Mouse (Mus musculus) A20 (cell line): Measurements from ENCODE around the gene Spen.
"Not testable (repeated sequence)": the region's sequence is repeated elsewhere in the genome, so short reads cannot be mapped to it uniquely, and the experiment has no call there.

ENCODE experiments used
- DNase-seq: peaks from one replicate; pipeline ENCODE4 v3.0.0-alpha.2; 2011; ENCODE audit warnings: low read depth, low spot score

Gene Spen

DNA sequence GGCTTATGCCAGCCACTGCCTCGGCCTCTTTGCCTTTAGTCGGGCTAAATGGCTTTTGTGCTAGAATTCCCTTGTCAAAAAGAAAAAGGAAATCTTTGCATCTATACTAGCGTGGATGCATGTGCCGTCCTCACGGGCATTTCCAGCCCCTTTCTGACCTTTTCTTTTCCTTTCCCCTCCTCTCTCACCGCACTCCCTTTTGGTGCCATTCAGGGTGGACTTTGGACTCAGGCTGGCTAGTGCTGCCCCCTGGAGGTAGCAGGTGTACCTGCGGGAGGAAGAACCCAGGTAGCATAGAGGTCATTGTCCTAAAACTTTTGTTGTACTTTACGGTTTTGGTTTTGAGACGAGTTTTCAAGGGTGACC is 21.5 kb upstream of the Spen start:
- peak; percentile 85 for DNase-seq

DNA sequence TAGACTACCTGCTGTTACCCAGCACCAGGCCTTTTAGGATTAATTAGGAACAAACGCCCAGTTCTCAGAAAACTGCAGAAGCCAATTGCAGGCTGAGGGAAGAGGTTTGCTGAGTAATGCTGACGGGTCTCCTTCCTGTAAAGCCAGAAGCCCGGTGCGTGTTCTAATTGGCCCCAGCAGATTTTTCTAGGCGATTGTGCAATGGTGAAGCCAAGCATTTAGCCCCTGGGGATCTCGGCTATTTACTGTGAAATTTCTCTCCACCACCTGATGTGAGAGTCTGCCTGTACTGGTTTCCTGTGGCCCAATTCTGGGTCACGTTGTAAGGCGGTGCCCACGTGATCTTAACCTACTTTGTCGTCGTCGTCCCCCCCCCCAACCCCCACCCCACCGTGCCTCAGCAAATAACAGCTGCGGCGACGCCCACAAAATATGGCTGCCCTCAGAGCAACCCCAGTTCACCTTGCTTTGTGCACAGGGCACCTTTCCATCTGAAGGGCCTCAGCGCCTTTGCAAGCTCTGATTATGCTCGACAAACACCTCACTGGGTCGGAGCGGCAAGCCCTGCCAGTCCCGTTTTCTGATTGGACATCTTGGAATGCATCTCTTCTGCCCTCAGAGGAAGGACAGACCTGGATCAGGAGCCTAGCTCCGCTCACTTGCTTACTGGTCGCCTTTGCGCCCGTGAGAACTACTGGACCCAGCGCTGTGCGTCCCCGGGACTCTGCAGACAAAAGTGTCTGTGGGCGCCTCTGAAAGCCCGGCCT is 20.9 kb upstream of the Spen start:
- DNase-seq, result peak; percentile 90

DNA sequence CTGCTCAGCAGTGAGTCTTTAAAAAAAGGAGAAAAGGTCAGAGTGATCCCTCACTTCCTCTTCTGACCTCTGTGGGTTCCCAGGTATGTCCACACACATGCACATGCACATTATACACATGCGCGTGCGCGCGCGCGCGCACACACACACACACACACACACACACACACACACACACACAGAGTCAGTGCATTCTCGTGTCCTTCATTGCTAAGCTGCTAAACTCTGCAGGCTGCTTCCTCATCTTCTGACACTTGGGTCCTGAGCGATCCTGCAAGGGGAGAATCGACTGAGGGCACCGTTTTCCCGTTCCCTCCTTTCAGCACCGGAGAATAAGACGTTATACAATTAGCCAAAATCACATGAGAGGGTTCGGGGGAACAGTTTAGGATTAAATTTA is 20.3 kb upstream of the Spen start:
- DNase-seq, result peak; percentile 83

DNA sequence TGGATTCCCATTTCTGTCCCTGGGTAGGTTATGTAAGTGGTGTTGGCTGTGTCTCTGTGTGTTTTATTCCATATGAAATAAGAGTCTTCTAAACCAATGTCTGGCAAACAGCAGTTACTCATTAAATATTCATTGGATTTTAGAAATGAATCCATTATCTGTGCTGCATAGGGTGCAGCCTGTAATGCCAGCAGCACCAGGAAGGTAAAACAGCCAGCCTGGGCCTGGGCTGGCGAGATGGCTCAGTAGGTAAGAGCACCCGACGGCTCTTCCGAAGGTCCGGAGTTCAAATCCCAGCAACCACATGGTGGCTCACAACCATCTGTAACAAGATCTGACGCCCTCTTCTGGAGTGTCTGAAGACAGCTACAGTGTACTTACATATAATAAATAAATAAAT is 17.8 kb upstream of the Spen start:
- DNase-seq, result not testable (repeated sequence)

DNA sequence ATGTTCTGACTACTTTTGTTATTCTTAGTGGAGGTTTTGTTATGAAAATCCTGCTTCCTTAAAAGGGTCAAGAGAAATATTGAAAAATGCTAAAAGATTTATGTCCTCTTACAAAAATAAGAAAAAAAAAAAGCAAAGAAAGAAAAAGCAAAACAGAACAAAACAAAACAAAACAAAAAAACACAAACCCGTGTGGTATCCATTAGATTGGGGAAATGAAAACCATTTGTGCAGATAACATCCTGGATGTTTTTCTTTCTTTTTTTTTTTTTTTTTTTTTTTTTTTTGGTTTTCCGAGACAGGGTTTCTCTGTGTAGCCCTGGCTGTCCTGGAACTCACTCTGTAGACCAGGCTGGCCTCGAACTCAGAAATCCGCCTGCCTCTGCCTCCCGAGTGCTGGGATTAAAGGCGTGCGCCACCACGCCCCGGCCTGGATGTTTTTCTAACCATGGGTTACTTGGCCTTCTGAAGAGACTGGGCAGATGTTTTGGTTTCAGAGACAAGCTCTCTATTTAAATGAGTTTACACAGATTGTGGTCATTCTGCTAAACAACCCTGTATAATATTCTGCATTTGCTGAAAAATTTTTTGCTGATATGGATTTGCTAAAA is 16.0 kb upstream of the Spen start:
- DNase-seq, result peak; percentile 45

DNA sequence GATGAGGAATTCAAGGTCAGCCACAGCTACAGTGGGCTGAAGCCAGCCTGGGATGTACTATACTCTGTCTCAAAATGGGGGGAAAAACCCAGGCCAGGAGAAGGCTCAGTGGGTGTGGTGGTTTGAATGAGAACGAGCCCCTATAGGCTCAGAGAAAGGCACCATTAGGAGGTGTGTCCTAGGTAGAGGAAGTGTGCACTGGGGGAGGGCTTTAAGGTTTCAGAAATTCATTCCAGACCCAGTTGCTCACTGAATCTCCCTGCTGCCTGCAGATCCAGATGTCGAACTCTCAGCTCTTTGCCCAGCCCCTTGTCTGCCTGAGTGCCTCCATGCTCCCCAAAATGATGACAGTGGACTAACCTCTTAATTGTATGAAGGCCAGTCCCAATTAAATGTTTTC is 14.1 kb upstream of the Spen start:
- DNase-seq, result peak; percentile 88

DNA sequence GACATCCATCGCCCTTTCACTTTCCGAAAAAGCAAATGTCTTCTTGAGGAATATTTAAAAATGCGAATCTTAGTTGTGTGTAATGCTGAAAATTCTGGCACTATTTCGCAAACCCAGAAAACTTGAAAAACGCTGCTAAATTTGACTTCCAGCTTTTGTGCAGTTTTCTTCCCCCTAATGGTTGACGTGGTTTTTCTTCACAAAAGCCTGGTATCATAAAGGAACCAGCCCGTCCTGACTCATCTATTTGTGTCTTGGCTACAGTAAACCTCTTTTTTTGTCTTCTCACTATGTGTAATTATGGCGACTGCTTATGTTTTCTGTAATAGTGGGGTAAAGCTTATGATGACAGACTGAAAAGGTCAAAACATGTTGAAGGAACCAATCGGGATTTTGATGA is 8.9 kb upstream of the Spen start:
- DNase-seq, result peak; percentile 63

DNA sequence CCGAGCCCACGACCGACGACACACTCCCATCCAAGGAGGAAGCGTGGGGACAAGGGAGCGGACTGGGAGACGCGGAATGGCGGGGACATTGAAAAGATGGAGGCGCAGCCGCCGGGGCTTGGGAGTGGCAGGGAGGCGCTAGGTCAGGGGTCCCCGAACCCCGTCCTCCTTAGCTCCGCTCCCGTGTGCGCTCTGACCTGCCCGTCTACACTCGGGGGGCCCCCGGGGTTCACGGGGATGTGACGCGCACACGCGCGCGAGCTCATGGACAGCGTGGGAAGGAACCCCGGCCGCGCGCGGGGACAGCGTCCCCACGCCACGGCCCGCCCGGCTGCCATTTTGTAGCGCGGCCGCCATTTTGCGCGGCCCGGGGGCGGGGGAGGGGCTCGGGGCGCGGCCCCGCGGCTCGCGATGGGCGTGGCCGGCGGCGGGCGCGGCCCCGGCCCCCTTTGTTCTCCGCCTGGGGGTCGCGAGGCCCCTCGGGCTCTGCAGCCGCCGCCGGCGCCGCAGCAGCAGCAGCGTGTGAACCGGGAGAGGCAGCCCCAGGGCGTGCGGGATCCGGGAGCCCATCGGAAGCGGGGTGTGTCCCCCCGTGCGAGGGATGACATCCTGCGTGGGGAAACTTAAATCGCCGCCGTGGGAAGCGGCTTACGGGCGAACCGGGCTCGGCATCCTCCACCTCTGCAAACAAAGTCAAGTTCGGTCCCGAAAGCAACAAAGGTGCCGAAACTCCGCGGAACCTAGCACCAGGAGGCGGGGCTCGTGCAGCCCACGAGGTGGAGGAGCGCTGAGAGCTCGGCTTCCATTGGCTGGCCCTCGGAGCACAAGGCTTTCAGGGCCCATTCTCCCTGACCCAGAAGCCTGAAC is 8.2 kb upstream of the Spen start:
- peak; percentile 89 for DNase-seq

DNA sequence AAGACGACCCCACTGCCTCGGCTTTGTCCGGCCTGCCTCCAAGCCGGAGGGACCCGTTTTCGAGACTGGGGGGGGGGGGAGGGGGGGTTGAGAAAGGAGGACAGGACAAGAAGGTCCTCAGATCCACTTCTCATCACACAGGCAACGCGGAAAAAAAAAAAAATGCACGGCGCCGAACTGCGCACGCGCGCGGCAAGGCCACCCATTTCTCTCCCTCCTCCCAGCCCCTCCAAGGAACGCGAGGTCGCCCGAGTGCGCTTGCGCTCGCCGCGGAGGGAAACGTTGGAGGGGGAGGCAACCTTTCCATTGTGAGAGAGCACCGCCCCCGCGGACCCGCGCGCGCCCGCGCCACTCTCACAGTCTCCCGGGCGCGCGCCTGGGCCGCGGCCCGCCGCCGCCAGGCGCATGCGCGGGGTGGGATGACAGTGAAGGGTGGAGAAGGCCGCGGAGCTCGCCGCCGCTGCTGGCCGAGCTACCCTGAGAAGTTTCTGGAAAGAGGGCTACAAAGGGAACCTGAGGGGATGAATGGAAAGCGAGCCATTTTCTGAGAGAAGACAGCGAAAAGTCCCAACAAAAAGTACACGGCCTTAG is 7.4 kb upstream of the Spen start:
- DNase-seq, result peak; percentile 99

DNA sequence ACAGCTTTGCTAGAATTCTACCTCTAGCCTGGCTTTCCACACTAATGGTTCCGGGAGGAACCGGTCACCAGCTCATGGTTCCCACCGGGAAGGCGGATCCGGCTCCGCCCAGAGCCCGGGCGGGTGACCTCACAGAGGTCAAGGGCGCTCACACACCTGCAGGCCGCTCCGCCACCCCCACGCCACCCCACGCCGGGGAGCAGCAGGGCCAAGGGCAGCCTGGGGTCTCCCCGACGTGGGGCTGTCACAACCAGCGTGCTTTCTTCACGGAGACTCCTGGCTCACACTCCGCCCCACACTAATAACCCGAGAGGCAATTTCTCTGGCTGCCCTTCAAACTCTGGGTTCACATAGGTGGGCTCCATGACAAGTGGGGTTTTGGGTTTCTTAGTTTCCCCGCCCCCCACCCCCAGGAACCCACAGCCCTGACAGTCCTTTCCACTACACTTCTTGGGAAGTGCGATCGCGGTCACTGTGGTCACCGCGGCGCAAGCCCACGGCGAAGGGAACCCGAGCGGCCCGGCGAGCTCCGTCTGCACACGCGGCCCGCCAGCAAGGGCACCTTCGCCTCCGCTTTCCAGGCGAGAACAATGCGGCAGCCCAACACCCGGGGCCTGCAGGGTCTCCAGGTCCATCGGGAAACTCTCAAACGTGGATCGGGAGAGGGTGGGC is 6.8 kb upstream of the Spen start:
- peak; percentile 75 for DNase-seq

DNA sequence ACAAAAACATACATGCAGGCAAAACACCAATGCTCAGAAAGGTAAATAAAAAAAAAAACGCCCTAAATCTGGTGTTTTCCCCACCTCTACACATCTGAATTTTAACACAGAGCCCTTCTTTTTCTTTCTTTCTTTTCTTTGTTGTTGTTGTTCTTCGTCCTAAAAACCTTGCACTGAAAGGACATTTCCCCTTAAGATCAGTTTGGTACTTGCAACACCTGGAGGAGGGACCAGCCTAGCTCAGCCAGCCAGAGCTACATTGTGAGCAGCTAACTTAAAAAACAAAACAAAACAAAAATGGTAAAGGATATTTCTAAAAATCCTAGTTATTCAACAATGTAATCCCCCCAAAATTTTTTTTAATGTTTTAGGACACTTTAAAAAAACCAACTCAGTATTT is 6.1 kb upstream of the Spen start:
- peak; percentile 65 for DNase-seq

DNA sequence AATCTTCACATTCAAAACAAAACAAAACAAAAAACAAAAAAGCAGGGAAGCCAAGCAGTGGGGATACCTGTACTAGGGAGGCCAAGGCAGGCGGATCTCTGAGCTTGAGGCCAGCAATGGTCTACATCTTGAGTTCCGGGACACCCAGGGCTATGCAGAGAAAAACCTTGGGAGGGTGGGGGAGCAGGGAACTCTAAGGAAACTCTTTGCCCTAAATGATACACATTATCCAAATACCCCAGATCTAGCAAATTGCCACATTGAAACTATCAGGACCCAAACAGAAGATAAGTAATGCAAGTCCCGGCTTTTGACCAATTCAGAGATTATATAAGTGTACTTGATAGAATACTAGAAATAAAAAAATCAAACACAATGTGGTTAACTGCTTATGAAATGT is 5.2 kb upstream of the Spen start:
- DNase-seq, result no peak

DNA sequence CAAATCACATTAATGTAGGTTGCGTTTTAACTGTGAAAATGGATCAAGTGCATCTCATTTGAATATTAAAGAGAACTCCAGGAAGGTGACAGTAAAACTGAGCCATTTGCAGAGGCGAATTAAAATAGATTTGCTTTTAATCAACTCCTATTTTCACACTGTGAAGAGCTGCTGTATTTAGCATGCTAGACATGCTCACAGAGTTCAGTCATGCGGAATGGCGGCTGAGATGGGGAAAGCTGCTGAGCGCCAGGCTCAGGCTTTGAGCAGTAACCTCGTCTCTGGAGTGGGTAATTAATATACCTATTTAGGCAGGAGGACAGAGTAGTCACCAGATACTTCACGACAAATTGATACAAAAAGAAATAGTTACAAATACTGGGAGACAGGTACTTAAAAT is 3.5 kb upstream of the Spen start:
- DNase-seq, result peak; percentile 66

DNA sequence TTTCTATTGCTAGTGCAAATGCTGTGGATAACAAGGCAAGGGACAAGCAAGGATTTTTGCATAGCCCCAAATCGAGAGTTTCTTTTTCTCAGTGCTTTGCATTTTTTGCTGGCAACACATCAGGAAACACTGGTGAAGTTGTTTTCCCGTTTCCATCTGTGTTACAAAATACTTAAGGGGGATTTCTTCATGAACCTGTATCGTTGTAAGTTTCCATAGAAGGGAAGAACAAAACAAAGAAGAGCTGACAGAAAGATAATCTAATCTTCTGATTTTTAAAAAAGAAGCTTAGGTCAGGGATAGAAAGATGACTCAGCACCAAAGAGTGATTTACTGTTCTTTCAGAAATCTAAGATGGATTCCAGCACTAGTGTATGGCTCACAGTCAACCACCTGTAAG is 2.4 kb upstream of the Spen start:
- peak; percentile 40 for DNase-seq

DNA sequence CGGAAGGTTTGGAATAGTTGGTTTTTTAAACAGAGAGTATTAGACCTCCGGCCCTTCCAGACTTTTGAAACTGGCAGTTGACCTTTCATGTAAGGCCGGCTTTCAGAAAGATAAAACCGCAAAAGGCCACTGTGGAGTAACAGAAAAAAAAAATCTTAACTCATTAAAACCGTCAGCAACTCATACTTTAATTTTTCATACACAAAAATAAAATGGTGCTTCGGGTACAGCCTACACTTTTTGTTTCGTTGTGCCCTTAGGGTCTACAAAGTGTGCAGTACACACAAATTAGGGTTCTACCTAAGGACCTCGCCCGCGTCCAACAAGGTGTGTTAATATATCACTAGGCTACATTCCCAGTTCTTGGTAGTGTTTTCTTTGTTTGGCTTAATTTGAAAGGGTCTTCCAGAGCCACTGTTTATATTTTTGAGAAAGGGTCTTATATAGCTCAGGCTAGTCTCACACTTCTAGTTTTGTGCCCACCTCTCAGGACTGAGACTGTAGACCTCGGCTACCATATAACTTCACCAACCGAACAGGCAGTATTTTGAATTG is 893 bp upstream of the Spen start:
- peak; percentile 46 for DNase-seq

DNA sequence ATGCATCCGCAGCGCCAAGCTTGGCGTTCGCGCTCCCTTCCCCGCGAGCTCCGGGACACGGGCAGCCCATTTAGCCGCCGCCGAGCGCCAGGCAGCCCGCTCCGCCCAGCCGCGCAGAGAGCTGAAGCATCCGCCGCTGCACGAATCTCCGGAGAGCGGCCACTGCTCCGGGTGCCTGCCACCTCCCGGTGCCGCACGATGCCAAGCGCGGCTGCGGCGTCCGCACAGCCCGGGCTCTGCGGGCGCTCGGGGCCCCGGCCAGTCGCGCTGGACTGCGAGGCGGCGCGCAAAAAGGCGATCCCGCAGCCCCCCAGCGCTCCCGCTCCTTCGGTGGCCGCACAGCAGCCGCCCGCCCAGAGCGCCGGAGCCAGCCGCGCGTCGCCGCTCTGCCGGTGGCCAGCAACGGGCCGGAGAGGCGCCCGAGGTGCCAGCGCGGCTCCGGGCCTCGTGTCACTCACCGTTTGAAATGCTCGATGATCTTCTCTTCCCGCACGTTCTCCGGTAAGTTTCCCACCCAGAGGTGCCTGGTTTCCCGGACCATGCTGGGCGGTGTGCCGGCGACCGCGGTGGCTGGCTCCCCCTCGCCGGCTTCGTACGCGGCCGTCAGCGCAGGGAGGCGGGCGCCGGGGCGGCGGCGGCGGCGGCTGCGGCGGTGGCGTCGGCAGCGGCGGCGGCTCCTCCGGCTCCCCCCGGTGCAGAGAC is 540 bp downstream of the Spen start:
- DNase-seq, result peak; percentile 74

DNA sequence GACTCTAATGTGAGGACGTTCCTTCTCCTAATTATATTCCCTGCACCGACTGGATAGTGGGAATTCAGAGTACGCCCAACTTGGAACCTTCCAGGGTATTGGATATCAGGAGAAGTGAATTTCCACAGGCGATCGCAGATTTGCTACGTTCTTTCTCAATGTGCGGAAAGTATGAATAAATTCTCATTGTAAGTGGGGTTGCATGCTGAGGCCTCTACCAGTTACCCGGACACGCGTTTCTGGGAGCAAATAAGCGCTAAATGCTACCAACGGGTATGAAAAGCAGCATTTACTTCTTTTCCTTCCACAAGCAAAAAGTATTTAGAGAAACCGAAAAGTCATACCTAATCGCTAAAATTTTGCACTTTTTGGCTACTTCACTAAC is 1.2 kb downstream of the Spen start:
- DNase-seq, result peak; percentile 57

DNA sequence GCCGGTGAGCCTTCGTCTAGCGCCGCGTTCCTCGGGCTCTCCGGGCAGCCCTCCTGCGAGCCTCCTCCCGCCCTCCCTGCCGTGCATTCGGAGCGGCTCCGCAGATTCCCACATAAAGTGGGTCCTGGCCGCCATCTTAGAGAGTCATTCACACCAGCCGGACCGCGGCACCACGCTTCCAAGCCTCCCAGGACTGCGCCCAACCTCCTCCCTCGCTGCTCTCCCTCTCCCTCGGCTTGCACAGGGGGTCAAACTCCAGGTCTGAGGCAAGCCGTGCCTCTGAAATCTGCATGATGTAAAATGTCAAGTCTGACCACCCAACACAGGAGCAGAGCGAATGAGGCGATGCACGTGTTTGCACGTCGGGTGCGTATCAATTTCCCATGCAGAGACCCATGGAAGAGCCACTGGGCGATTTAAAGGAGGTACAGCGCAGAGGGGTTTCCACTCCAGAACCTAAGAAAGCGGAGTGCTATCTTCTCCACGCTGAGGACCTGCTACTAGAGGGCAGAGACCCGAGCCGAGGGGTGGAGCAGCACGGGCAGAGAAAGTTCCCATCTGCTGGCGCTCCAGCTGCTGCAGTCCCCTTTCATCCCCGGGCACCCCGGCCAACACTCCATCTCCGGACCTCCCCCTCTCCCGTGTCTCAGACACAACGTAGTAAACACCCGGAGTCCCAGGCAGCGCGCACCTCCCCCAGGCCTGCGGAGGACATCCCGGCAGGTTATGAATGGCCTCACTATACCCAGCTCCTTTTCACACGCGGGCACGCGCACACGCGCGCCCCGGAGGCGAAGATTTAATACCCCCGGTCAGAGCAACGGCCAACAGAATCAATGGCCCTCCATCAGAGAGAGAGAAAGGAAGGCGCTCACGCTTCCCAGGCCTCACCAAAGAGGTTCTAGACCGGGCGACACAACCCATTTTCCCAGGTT is 1.8 kb downstream of the Spen start:
- DNase-seq, result peak; percentile 84

DNA sequence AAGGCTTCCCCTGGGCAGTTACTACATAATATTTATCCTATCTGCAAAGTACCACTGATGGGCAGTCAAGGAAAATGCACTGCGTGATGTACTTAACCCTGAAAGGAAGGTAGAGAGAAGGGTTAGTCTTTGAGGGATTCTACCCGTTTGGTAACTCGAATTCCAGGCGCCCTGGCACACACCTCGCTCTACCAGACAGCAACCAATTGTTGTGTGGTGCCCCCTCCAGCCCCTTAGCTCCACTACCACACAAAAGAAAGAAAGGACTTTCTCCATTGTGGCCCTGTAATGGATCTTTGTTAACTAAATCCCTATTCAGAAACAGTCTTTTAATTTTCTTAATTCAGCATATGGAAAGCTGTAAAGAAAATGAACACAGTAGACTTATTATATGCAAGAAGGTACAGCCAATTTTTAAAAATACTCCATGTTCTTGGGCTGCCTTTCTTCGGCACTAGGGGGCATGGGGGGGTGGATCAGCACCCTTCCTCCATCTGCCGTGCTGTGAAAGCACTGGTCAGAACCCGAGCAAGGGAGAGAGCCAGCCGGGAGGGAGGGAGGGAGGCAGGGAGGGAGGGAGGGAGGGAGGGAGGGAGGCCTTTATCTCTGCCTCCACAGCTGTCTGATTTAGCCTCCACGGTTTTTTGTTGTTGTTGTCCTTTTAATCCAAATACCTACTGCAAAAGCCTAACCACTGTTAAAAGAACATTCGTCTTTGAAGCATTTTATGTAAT is 3.3 kb downstream of the Spen start:
- DNase-seq, result peak; percentile 76
